21 mouse cellular contexts compared by ENCODE assay signal in the genomic region with DNA sequence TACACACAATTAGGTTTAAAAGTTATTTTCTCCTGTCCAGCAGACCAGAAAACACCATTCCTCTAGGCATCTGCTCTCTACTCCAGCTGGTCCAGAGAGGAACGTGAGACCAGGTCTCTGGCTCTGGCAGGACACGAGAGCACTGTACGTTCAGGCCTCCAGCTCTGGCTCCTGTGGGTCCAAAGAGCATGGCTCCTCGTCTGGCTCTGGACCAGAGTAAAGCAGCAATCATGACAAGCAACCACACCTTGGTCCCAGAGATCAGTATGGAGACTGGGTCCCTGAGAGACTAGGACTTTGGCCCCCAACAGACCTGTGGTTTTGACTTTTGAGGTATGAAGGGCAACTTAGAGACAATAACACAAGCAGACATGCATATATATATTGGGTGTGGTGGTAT. TPM values are rescaled to one million over a fixed set of nuclear protein-coding genes. Genes with fewer than 3 reads are reported as not detected.
DNase-seq lines count a peak whose midpoint lies in the region; ATAC-seq and TF ChIP-seq lines count a peak whose summit lies in the region.
"Had no signal": no experiment of that assay in that cellular context is flagged by ENCODE, and none has a peak within 500 bp of the region (broad histone marks: within the 10 kb centered on the region; RNA-seq: fewer than 3 reads in every experiment).

No protein-coding gene starts in this region.

- ATAC-seq in liver, embryonic 16.5 days (ENCODE audit: low read depth) = peak; percentile 86
- ATAC-seq in liver, postnatal 0 days = peak; percentile 80
- ATAC-seq: activated CD4-positive, CD25-positive, alpha-beta regulatory T cell, adult 4 months; forebrain, embryonic 15.5 days; Patski had no signal

- no peak overlapping the region for H3K27ac ChIP-seq in kidney, adult 2 months (ENCODE audit: insufficient read depth, low read depth, low read length)
- H3K27ac ChIP-seq in liver, embryonic 16.5 days (ENCODE audit: low read length) = no peak overlapping the region
- H3K27ac ChIP-seq in liver, postnatal 0 days (ENCODE audit: low read depth) = no peak overlapping the region
- H3K27ac ChIP-seq: embryonic facial prominence, embryonic 12.5 days; forebrain, embryonic 15.5 days; heart, embryonic 10.5 days had no signal

- H3K4me2 ChIP-seq in liver, embryonic 16.5 days (ENCODE audit: low read depth, low read length) = no peak overlapping the region
- no peak overlapping the region for H3K4me2 ChIP-seq in liver, postnatal 0 days (ENCODE audit: low read depth, low read length)
- H3K4me2 ChIP-seq: embryonic facial prominence, embryonic 12.5 days; forebrain, embryonic 15.5 days had no signal

- H3K9ac ChIP-seq in liver, embryonic 16.5 days (ENCODE audit: low read depth, low read length) = no peak overlapping the region
- no peak overlapping the region for H3K9ac ChIP-seq in liver, postnatal 0 days (replicated peaks)
- H3K9ac ChIP-seq: embryonic facial prominence, embryonic 12.5 days; forebrain, embryonic 15.5 days had no signal

- WGBS in kidney, adult 2 months = 53% methylated on average over 4 of the region's 4 CpGs
- WGBS in liver, embryonic 16.5 days (ENCODE audit: insufficient replicate concordance) = 68% methylated on average over 4 of the region's 4 CpGs
- WGBS in liver, postnatal 0 days (ENCODE audit: insufficient replicate concordance) = 50% methylated on average over 4 of the region's 4 CpGs

- DNase-seq in kidney, adult 2 months = peak; percentile 39
- DNase-seq in kidney, postnatal 10 days = no peak
- DNase-seq in liver = no peak
- DNase-seq in liver, postnatal 0 days = peak; percentile 40
- DNase-seq in lung, postnatal 36 days = no peak
- DNase-seq: adrenal gland, postnatal 14 days; cerebellum, adult 11-12 months; cerebellum, adult 9-10 months; cerebellum, postnatal 25 days; gastrocnemius, postnatal 10 days; heart, adult 18-20 months; heart, postnatal 10 days had no signal

- no peak for TF ChIP-seq EP300 in liver, postnatal 0 days (IDR thresholded peaks at IDR 0.05; ENCODE audit: low read depth)

- H3K4me3 ChIP-seq in kidney, adult 2 months (ENCODE audit: insufficient read depth, low read depth, low read length) = no peak overlapping the region
- no peak overlapping the region for H3K4me3 ChIP-seq in liver, embryonic 16.5 days (ENCODE audit: low read depth, low read length)
- no peak overlapping the region for H3K4me3 ChIP-seq in liver, postnatal 0 days (ENCODE audit: low read depth, low read length)
- H3K4me3 ChIP-seq: embryonic facial prominence, embryonic 12.5 days; forebrain, embryonic 15.5 days; heart, embryonic 10.5 days had no signal

- H3K9me3 ChIP-seq in liver, embryonic 16.5 days (replicated peaks; ENCODE audit: control insufficient read depth, low read length) = no peaks in the 10 kb centered on the region
- H3K9me3 ChIP-seq in liver, postnatal 0 days (ENCODE audit: low read length) = no peaks in the 10 kb centered on the region
- H3K9me3 ChIP-seq: embryonic facial prominence, embryonic 12.5 days; forebrain, embryonic 15.5 days; heart, embryonic 10.5 days had no signal

- no peaks in the 10 kb centered on the region for H3K36me3 ChIP-seq in kidney, adult 2 months (ENCODE audit: control insufficient read depth, insufficient read depth, low read length)
- no peaks in the 10 kb centered on the region for H3K36me3 ChIP-seq in liver, embryonic 16.5 days (ENCODE audit: control insufficient read depth, insufficient read depth)
- H3K36me3 ChIP-seq in liver, postnatal 0 days (replicated peaks; ENCODE audit: insufficient read depth, low read length) = no peaks in the 10 kb centered on the region
- H3K36me3 ChIP-seq: embryonic facial prominence, embryonic 12.5 days; forebrain, embryonic 15.5 days; heart, embryonic 10.5 days had no signal

- H3K27me3 ChIP-seq in kidney, adult 2 months (replicated peaks; ENCODE audit: control insufficient read depth, insufficient read depth, low read length) = no peaks in the 10 kb centered on the region
- no peaks in the 10 kb centered on the region for H3K27me3 ChIP-seq in liver, embryonic 16.5 days (ENCODE audit: control insufficient read depth, insufficient read depth, low read depth, low read length)
- no peaks in the 10 kb centered on the region for H3K27me3 ChIP-seq in liver, postnatal 0 days (ENCODE audit: insufficient read depth, low read length)
- H3K27me3 ChIP-seq: CH12.LX; embryonic facial prominence, embryonic 12.5 days; forebrain, embryonic 15.5 days; Patski had no signal

- H3K4me1 ChIP-seq in kidney, adult 2 months (ENCODE audit: control insufficient read depth, insufficient read depth, low read length) = no peaks in the 10 kb centered on the region
- H3K4me1 ChIP-seq in liver, embryonic 16.5 days (ENCODE audit: control insufficient read depth, low read depth, low read length) = no peaks in the 10 kb centered on the region; the same call in 1 of the 2 replicates
- no peaks in the 10 kb centered on the region for H3K4me1 ChIP-seq in liver, postnatal 0 days (ENCODE audit: insufficient read depth)
- H3K4me1 ChIP-seq: embryonic facial prominence, embryonic 12.5 days; forebrain, embryonic 15.5 days; heart, embryonic 10.5 days had no signal

- TF ChIP-seq POLR2A in kidney, adult 2 months (IDR thresholded peaks at IDR 0.05; ENCODE audit: low read depth, low read length) = no peak

- TF ChIP-seq CTCF in kidney, adult 2 months (conservative IDR thresholded peaks at IDR 0.05; ENCODE audit: insufficient read depth, insufficient read length, low read depth, low read length) = no peak
- TF ChIP-seq CTCF in liver, postnatal 0 days (IDR thresholded peaks at IDR 0.05; ENCODE audit: low read depth) = no peak

RNA-seq across cellular contexts. Expression of gene Mta3, which starts 33.3 kb away (rescaled TPM):
- 28.5 and 33.0 TPM in 2 replicates for polyA plus RNA-seq in kidney, adult 2 months (2012; rRNA removed)
- polyA plus RNA-seq in liver, embryonic 16.5 days (2015; fragmentation: Nextera tagmentation; extraction: Ambion mirVana) = 35.3 and 35.6 TPM in 2 replicates
- polyA plus RNA-seq in liver, postnatal 0 days (2015; fragmentation: Nextera tagmentation; extraction: Ambion mirVana) = 26.1 and 28.1 TPM in 2 replicates

RNA-seq across cellular contexts. Expression of gene Kcng3, which starts 41.0 kb away (rescaled TPM):
- polyA plus RNA-seq in kidney, adult 2 months (2012; rRNA removed) = 0.08 and 0.12 TPM in 2 replicates
- 0.04 TPM in 1 of 2 replicates, not detected in the other for polyA plus RNA-seq in liver, embryonic 16.5 days (2015; fragmentation: Nextera tagmentation; extraction: Ambion mirVana)
- not detected in 2 replicates for polyA plus RNA-seq in liver, postnatal 0 days (2015; fragmentation: Nextera tagmentation; extraction: Ambion mirVana)
- polyA plus RNA-seq: embryonic facial prominence, embryonic 12.5 days; forebrain, embryonic 11.5 days; heart, embryonic 10.5 days; heart, embryonic 14.5 days; Patski had no signal

Comparison
In these comparisons a context has a peak if more than half of its experiments do, and no peak if none do; other contexts are left out.
1. DNase-seq: peak in kidney, adult 2 months (single experiment) and liver, postnatal 0 days (single experiment); none in kidney, postnatal 10 days (single experiment), liver (single experiment) and lung, postnatal 36 days (single experiment).